Mouse (Mus musculus): Measurements from ENCODE around the gene Aak1. TPM values are rescaled to one million over a fixed set of nuclear protein-coding genes. Genes with fewer than 3 reads are reported as not detected.

Gene Aak1
- polyA plus RNA-seq, 1 experiment from 2014 or later = 13.7 TPM

DNA sequence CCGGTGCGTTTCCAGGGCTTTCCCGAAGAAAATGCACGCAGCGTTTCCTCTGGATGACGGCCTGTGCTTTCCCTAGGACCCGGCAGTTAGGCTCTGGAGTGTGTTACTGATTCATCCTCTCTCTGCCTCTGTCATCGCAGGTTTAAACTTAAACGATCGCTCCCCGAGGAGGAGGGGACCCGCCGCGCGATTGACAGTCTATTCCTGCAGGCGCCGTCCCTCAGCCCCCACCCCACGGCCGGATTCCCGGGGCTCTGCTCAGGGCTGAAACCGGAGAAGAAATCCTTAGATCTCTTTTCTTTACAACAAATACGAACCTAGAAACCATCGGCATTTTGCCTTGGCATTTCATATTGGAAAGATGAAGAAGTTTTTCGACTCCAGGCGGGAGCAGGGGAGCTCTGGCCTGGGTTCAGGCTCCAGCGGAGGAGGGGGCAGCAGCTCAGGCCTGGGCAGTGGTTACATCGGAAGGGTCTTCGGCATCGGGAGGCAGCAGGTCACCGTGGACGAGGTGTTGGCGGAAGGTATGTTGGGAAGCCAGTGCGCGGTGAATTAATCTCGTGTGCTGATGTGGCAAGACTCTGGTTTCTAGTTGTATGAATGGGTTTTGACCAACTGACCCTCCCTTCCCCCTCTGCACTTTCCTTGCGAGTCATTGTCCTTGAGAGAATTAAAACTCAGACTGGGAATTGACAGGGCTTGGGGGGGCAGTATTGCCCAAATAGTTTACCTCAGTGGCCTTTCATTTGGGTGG lies 552 bp downstream of the Aak1 start:
- Histone ChIP-seq H3K27ac (ENCODE audit: low read length) (peak overlapping the region; percentile 99), H3K27me3 (ENCODE audit: control insufficient read depth, insufficient read depth, low read length) (no peaks in the 10 kb centered on the region), H3K4me2 (ENCODE audit: low read depth, low read length) (peak overlapping the region; percentile 93), H3K4me1 (ENCODE audit: control insufficient read depth, insufficient read depth, low read length) (peaks cover 26% of the 10 kb centered on the region), H3K9ac (ENCODE audit: low read length) (peak overlapping the region; percentile 94), H3K36me3 (ENCODE audit: control insufficient read depth, insufficient read depth, low read length) (no peaks in the 10 kb centered on the region), H3K4me3 (replicated peaks; ENCODE audit: low read length) (peak overlapping the region; percentile 80), H3K9me3 (replicated peaks; ENCODE audit: control insufficient read depth, low read length) (no peaks in the 10 kb centered on the region)
- under 1% methylated on average over 36 of the region's 36 CpGs for WGBS
- ATAC-seq (ENCODE audit: insufficient read depth, low FRiP score) = peak; percentile 65; the same call in 1 of the 2 replicates

- Histone ChIP-seq H3K4me2 (ENCODE audit: low read depth, low read length) (peak overlapping the region; percentile 93), H3K27ac (ENCODE audit: low read length) (peak overlapping the region; percentile 99), H3K4me1 (ENCODE audit: control insufficient read depth, insufficient read depth, low read length) (peaks cover 26% of the 10 kb centered on the region), H3K4me3 (replicated peaks; ENCODE audit: low read length) (peak overlapping the region; percentile 80), H3K9ac (ENCODE audit: low read length) (peak overlapping the region; percentile 94), H3K9me3 (replicated peaks; ENCODE audit: control insufficient read depth, low read length) (no peaks in the 10 kb centered on the region), H3K27me3 (ENCODE audit: control insufficient read depth, insufficient read depth, low read length) (no peaks in the 10 kb centered on the region), H3K36me3 (ENCODE audit: control insufficient read depth, insufficient read depth, low read length) (no peaks in the 10 kb centered on the region)
- 17% methylated on average over 4 of the region's 4 CpGs for WGBS
- ATAC-seq (ENCODE audit: insufficient read depth, low FRiP score) = no peak
These were observed 1.3 kb downstream of the Aak1 start for GRCm38 (mm10) chr6:86850588-86850987.

GRCm38 (mm10) chr6:86851561-86851960 lies 2.2 kb downstream of the Aak1 start:
- H3K4me2 ChIP-seq (ENCODE audit: low read depth, low read length) = peak overlapping the region; percentile 93
- H3K9me3 ChIP-seq (replicated peaks; ENCODE audit: control insufficient read depth, low read length) = no peaks in the 10 kb centered on the region
- H3K27me3 ChIP-seq (ENCODE audit: control insufficient read depth, insufficient read depth, low read length) = no peaks in the 10 kb centered on the region
- ATAC-seq (ENCODE audit: insufficient read depth, low FRiP score) = no peak
- H3K9ac ChIP-seq (ENCODE audit: low read length) = peak overlapping the region; percentile 53
- no peak overlapping the region for H3K27ac ChIP-seq (ENCODE audit: low read length)
- peaks cover 26% of the 10 kb centered on the region for H3K4me1 ChIP-seq (ENCODE audit: control insufficient read depth, insufficient read depth, low read length)
- H3K4me3 ChIP-seq (replicated peaks; ENCODE audit: low read length) = peak overlapping the region; percentile 80
- no peaks in the 10 kb centered on the region for H3K36me3 ChIP-seq (ENCODE audit: control insufficient read depth, insufficient read depth, low read length)
- WGBS = 0% methylated on average over 1 of the region's 1 CpGs

DNA sequence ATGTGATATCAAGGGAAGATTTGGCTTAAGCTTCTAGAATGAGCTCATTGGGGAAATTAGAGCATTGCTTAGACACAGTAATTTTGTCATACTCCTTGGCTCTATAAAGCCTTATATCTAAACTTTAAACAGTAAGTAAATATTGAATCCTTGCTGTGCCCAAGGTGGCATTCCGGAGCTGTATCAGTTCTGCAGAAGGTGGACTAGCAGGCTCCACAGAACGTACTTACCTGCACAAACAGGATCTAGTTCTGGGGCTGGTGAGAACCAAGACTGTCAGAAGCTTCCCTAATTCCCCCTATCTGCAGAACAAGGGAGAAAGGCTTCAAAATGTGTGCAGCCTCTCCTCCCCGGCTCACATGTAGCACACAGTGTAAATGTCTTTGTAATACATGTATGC lies 4.6 kb downstream of the Aak1 start:
- 55% methylated on average over 3 of the region's 3 CpGs for WGBS
- Histone ChIP-seq H3K4me3 (replicated peaks; ENCODE audit: low read length) (no peak overlapping the region), H3K9ac (ENCODE audit: low read length) (no peak overlapping the region), H3K27ac (ENCODE audit: low read length) (peak overlapping the region; percentile 49), H3K27me3 (ENCODE audit: control insufficient read depth, insufficient read depth, low read length) (no peaks in the 10 kb centered on the region), H3K36me3 (ENCODE audit: control insufficient read depth, insufficient read depth, low read length) (no peaks in the 10 kb centered on the region), H3K4me1 (ENCODE audit: control insufficient read depth, insufficient read depth, low read length) (peaks cover 26% of the 10 kb centered on the region), H3K4me2 (ENCODE audit: low read depth, low read length) (no peak overlapping the region), H3K9me3 (replicated peaks; ENCODE audit: control insufficient read depth, low read length) (no peaks in the 10 kb centered on the region)
- ATAC-seq (ENCODE audit: insufficient read depth, low FRiP score) = no peak

- Histone ChIP-seq H3K36me3 (ENCODE audit: control insufficient read depth, insufficient read depth, low read length) (0 out of 2 replicates have a peak, but pooled peaks cover 5% of the 10 kb centered on the region), H3K9me3 (replicated peaks; ENCODE audit: control insufficient read depth, low read length) (no peaks in the 10 kb centered on the region), H3K9ac (ENCODE audit: low read length) (no peak overlapping the region), H3K27ac (ENCODE audit: low read length) (no peak overlapping the region), H3K4me3 (replicated peaks; ENCODE audit: low read length) (no peak overlapping the region), H3K27me3 (ENCODE audit: control insufficient read depth, insufficient read depth, low read length) (no peaks in the 10 kb centered on the region), H3K4me1 (ENCODE audit: control insufficient read depth, insufficient read depth, low read length) (peaks cover 26% of the 10 kb centered on the region), H3K4me2 (ENCODE audit: low read depth, low read length) (no peak overlapping the region)
- WGBS = 85% methylated on average over 4 of the region's 4 CpGs
- no peak for ATAC-seq (ENCODE audit: insufficient read depth, low FRiP score)
These were observed 5.6 kb downstream of the Aak1 start for GRCm38 (mm10) chr6:86854941-86855340.

DNA sequence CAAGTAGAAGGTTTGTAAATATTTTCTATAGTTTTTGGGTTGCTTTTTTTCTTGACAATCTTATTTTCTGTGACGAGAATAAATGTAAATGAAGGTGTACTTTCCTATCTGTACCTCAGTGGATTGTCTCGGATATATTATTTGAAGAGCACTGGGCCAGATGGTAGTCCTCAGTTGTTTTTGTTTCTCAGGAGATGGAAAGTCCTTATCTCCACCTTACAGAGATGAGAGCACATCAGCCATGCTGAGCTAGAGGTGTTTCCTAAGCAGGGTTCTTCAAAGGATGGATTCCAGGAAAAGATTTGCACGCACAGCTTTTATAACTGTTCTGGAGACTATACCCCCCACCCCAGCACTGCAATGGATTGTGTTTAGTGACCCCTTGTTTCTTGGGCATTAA lies 9.3 kb downstream of the Aak1 start:
- no peak overlapping the region for H3K9ac ChIP-seq (ENCODE audit: low read length)
- no peak overlapping the region for H3K4me2 ChIP-seq (ENCODE audit: low read depth, low read length)
- H3K27ac ChIP-seq (ENCODE audit: low read length) = no peak overlapping the region
- no peaks in the 10 kb centered on the region for H3K9me3 ChIP-seq (replicated peaks; ENCODE audit: control insufficient read depth, low read length)
- no peak overlapping the region for H3K4me3 ChIP-seq (replicated peaks; ENCODE audit: low read length)
- H3K36me3 ChIP-seq (ENCODE audit: control insufficient read depth, insufficient read depth, low read length) = 0 out of 2 replicates have a peak, but pooled peaks cover 5% of the 10 kb centered on the region
- WGBS = 81% methylated on average over 3 of the region's 3 CpGs
- no peak for ATAC-seq (ENCODE audit: insufficient read depth, low FRiP score)
- no peaks in the 10 kb centered on the region for H3K27me3 ChIP-seq (ENCODE audit: control insufficient read depth, insufficient read depth, low read length)
- H3K4me1 ChIP-seq (ENCODE audit: control insufficient read depth, insufficient read depth, low read length) = peaks cover 2% of the 10 kb centered on the region

- ATAC-seq (ENCODE audit: insufficient read depth, low FRiP score) = no peak
- no peak overlapping the region for H3K27ac ChIP-seq (ENCODE audit: low read length)
- no peaks in the 10 kb centered on the region for H3K4me1 ChIP-seq (ENCODE audit: control insufficient read depth, insufficient read depth, low read length)
- no peaks in the 10 kb centered on the region for H3K9me3 ChIP-seq (replicated peaks; ENCODE audit: control insufficient read depth, low read length)
- no peaks in the 10 kb centered on the region for H3K27me3 ChIP-seq (ENCODE audit: control insufficient read depth, insufficient read depth, low read length)
- H3K4me3 ChIP-seq (replicated peaks; ENCODE audit: low read length) = no peak overlapping the region
- H3K9ac ChIP-seq (ENCODE audit: low read length) = no peak overlapping the region
- no peak overlapping the region for H3K4me2 ChIP-seq (ENCODE audit: low read depth, low read length)
- WGBS = 86% methylated on average over 9 of the region's 9 CpGs
- H3K36me3 ChIP-seq (ENCODE audit: control insufficient read depth, insufficient read depth, low read length) = 0 out of 2 replicates have a peak, but pooled peaks cover 5% of the 10 kb centered on the region
These were observed 11.6 kb downstream of the Aak1 start for GRCm38 (mm10) chr6:86860732-86861463.

GRCm38 (mm10) chr6:86864358-86864757 lies 15.0 kb downstream of the Aak1 start:
- 92% methylated on average over 3 of the region's 3 CpGs for WGBS
- H3K4me1 ChIP-seq (ENCODE audit: control insufficient read depth, insufficient read depth, low read length) = peaks cover 2% of the 10 kb centered on the region; the same call in 1 of the 2 replicates

DNA sequence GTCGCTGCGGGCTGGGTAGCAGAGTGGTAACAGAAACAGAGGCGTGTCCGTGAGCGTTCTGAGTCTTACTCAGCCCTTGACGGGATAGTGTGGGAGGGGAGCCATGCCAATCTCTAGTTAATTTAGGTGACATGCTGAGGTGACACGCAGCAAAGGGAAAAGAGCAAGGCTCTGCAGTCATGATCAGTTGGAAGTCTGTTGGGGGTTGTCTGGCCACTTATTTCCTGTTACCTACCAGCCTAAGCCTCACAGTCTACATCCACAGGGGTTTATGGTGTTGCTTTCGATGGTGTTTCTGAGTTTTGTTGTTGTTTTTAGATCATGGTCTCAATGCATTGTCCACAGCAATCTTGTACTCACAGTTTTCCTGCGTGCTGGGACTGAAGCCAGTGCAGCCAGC lies 21.0 kb downstream of the Aak1 start:
- Histone ChIP-seq H3K27me3 (ENCODE audit: control insufficient read depth, insufficient read depth, low read length) (no peaks in the 10 kb centered on the region), H3K4me2 (ENCODE audit: low read depth, low read length) (no peak overlapping the region), H3K4me3 (replicated peaks; ENCODE audit: low read length) (no peak overlapping the region), H3K4me1 (ENCODE audit: control insufficient read depth, insufficient read depth, low read length) (peaks cover 9% of the 10 kb centered on the region; the same call in 1 of the 2 replicates), H3K9ac (ENCODE audit: low read length) (no peak overlapping the region), H3K9me3 (replicated peaks; ENCODE audit: control insufficient read depth, low read length) (no peaks in the 10 kb centered on the region), H3K27ac (ENCODE audit: low read length) (no peak overlapping the region), H3K36me3 (ENCODE audit: control insufficient read depth, insufficient read depth, low read length) (no peaks in the 10 kb centered on the region)
- ATAC-seq (ENCODE audit: insufficient read depth, low FRiP score) = no peak
- 86% methylated on average over 9 of the region's 9 CpGs for WGBS

More at GRCm38 (mm10) chr6:86864358-86864757, 15.0 kb downstream of the Aak1 start:
- no peak overlapping the region for H3K4me3 ChIP-seq (replicated peaks; ENCODE audit: low read length)
- ATAC-seq (ENCODE audit: insufficient read depth, low FRiP score) = no peak
- H3K9me3 ChIP-seq (replicated peaks; ENCODE audit: control insufficient read depth, low read length) = no peaks in the 10 kb centered on the region
- no peaks in the 10 kb centered on the region for H3K27me3 ChIP-seq (ENCODE audit: control insufficient read depth, insufficient read depth, low read length)
- no peak overlapping the region for H3K27ac ChIP-seq (ENCODE audit: low read length)
- 0 out of 2 replicates have a peak, but pooled peaks cover 5% of the 10 kb centered on the region for H3K36me3 ChIP-seq (ENCODE audit: control insufficient read depth, insufficient read depth, low read length)
- no peak overlapping the region for H3K4me2 ChIP-seq (ENCODE audit: low read depth, low read length)
- H3K9ac ChIP-seq (ENCODE audit: low read length) = no peak overlapping the region

Measured in stomach, embryonic 16.5 days (tissue).